Mouse (Mus musculus): ENCODE data around the gene Lsm10.

GRCm38 (mm10) chr4:126102061-126102841 lies 5.8 kb downstream of the Lsm10 start:
- TF ChIP-seq CTCF (IDR thresholded peaks at IDR 0.05): no peak
- no peak for TF ChIP-seq EP300 (IDR thresholded peaks at IDR 0.05)

All from lung, postnatal 0 days (tissue).